Mouse (Mus musculus): ENCODE results near the gene Bmp5. TPM values are rescaled to one million over a fixed set of nuclear protein-coding genes. Genes with fewer than 3 reads are reported as not detected.

Gene Bmp5
- total and polyA plus RNA-seq, 2 experiments from 2014 or later = 2.2 to 3.0 TPM

- 80% methylated on average over 7 of the region's 7 CpGs for WGBS
- Histone ChIP-seq H3K9ac (no peak overlapping the region), H3K4me2 (ENCODE audit: low read depth) (no peak overlapping the region), H3K9me3 (ENCODE audit: low read length) (no peaks in the 10 kb centered on the region), H3K4me3 (ENCODE audit: low read depth, low read length) (no peak overlapping the region), H3K27ac (ENCODE audit: low read depth, low read length) (no peak overlapping the region), H3K27me3 (ENCODE audit: insufficient read depth, low read length) (no peaks in the 10 kb centered on the region), H3K36me3 (ENCODE audit: insufficient read depth) (no peaks in the 10 kb centered on the region), H3K4me1 (ENCODE audit: insufficient read depth) (no peaks in the 10 kb centered on the region)
- ATAC-seq = no peak
- DNase-seq = no peak
- no peak for TF ChIP-seq CTCF (IDR thresholded peaks at IDR 0.05; ENCODE audit: low read depth)
These were observed 95.4 kb downstream of the Bmp5 start for GRCm38 (mm10) chr9:75870332-75871177.

- Histone ChIP-seq H3K4me2 (ENCODE audit: low read depth) (no peak overlapping the region), H3K9ac (no peak overlapping the region), H3K27ac (ENCODE audit: low read depth, low read length) (no peak overlapping the region), H3K27me3 (ENCODE audit: insufficient read depth, low read length) (no peaks in the 10 kb centered on the region), H3K36me3 (ENCODE audit: insufficient read depth) (no peaks in the 10 kb centered on the region), H3K9me3 (ENCODE audit: low read length) (no peaks in the 10 kb centered on the region), H3K4me3 (ENCODE audit: low read depth, low read length) (no peak overlapping the region), H3K4me1 (ENCODE audit: insufficient read depth) (no peaks in the 10 kb centered on the region)
- no peak for ATAC-seq
- DNase-seq = no peak
- 74% methylated on average over 2 of the region's 2 CpGs for WGBS
- no peak for TF ChIP-seq CTCF (IDR thresholded peaks at IDR 0.05; ENCODE audit: low read depth)
These were observed 101.2 kb downstream of the Bmp5 start for GRCm38 (mm10) chr9:75876333-75876732.

- 98% methylated on average over 4 of the region's 4 CpGs for WGBS
- ATAC-seq = no peak
These were observed 108.5 kb downstream of the Bmp5 start for GRCm38 (mm10) chr9:75883481-75884190.

GRCm38 (mm10) chr9:75886801-75887544 lies 111.8 kb downstream of the Bmp5 start:
- TF ChIP-seq CTCF (IDR thresholded peaks at IDR 0.05; ENCODE audit: low read depth) = no peak
- Histone ChIP-seq H3K27ac (ENCODE audit: low read depth, low read length) (no peak overlapping the region), H3K9me3 (ENCODE audit: low read length) (no peaks in the 10 kb centered on the region), H3K36me3 (ENCODE audit: insufficient read depth) (no peaks in the 10 kb centered on the region), H3K4me1 (ENCODE audit: insufficient read depth) (no peaks in the 10 kb centered on the region), H3K27me3 (ENCODE audit: insufficient read depth, low read length) (no peaks in the 10 kb centered on the region), H3K9ac (no peak overlapping the region), H3K4me2 (ENCODE audit: low read depth) (no peak overlapping the region), H3K4me3 (ENCODE audit: low read depth, low read length) (no peak overlapping the region)
- DNase-seq = no peak
- no peak for ATAC-seq
- 92% methylated on average over 7 of the region's 7 CpGs for WGBS

More at GRCm38 (mm10) chr9:75883481-75884190, 108.5 kb downstream of the Bmp5 start:
- H3K9me3 ChIP-seq (ENCODE audit: low read length) = no peaks in the 10 kb centered on the region
- H3K4me3 ChIP-seq (ENCODE audit: low read depth, low read length) = no peak overlapping the region
- H3K9ac ChIP-seq = no peak overlapping the region
- DNase-seq = no peak
- H3K36me3 ChIP-seq (ENCODE audit: insufficient read depth) = no peaks in the 10 kb centered on the region
- H3K4me2 ChIP-seq (ENCODE audit: low read depth) = no peak overlapping the region
- H3K27me3 ChIP-seq (ENCODE audit: insufficient read depth, low read length) = no peaks in the 10 kb centered on the region
- no peak for TF ChIP-seq CTCF (IDR thresholded peaks at IDR 0.05; ENCODE audit: low read depth)
- H3K4me1 ChIP-seq (ENCODE audit: insufficient read depth) = no peaks in the 10 kb centered on the region
- H3K27ac ChIP-seq (ENCODE audit: low read depth, low read length) = no peak overlapping the region

- TF ChIP-seq CTCF (IDR thresholded peaks at IDR 0.05; ENCODE audit: low read depth) = no peak
- Histone ChIP-seq H3K36me3 (ENCODE audit: insufficient read depth) (no peaks in the 10 kb centered on the region), H3K27me3 (ENCODE audit: insufficient read depth, low read length) (no peaks in the 10 kb centered on the region), H3K27ac (ENCODE audit: low read depth, low read length) (no peak overlapping the region), H3K4me1 (ENCODE audit: insufficient read depth) (no peaks in the 10 kb centered on the region), H3K4me2 (ENCODE audit: low read depth) (no peak overlapping the region), H3K4me3 (ENCODE audit: low read depth, low read length) (no peak overlapping the region), H3K9me3 (ENCODE audit: low read length) (no peaks in the 10 kb centered on the region), H3K9ac (no peak overlapping the region)
- WGBS = 74% methylated on average over 8 of the region's 8 CpGs
- DNase-seq (no peak), ATAC-seq (no peak)
These were observed 121.8 kb downstream of the Bmp5 start for GRCm38 (mm10) chr9:75896918-75897317.

GRCm38 (mm10) chr9:75898022-75898421 lies 122.9 kb downstream of the Bmp5 start:
- H3K4me2 ChIP-seq (ENCODE audit: low read depth) = no peak overlapping the region
- no peak overlapping the region for H3K4me3 ChIP-seq (ENCODE audit: low read depth, low read length)

More at GRCm38 (mm10) chr9:75898022-75898421, 122.9 kb downstream of the Bmp5 start:
- ATAC-seq (no peak), DNase-seq (no peak)
- Histone ChIP-seq H3K9ac (no peak overlapping the region), H3K36me3 (ENCODE audit: insufficient read depth) (no peaks in the 10 kb centered on the region), H3K27ac (ENCODE audit: low read depth, low read length) (no peak overlapping the region), H3K27me3 (ENCODE audit: insufficient read depth, low read length) (no peaks in the 10 kb centered on the region), H3K4me1 (ENCODE audit: insufficient read depth) (no peaks in the 10 kb centered on the region), H3K9me3 (ENCODE audit: low read length) (no peaks in the 10 kb centered on the region)
- 88% methylated on average over 4 of the region's 4 CpGs for WGBS
- no peak for TF ChIP-seq CTCF (IDR thresholded peaks at IDR 0.05; ENCODE audit: low read depth)

All from forebrain, postnatal 0 days (tissue).